Comparison of ENCODE assay signal across 7 mouse cellular contexts in genomic region chr14:55591331-55591891, GRCm38 (mm10). TPM values are rescaled to one million over a fixed set of nuclear protein-coding genes. Genes with fewer than 3 reads are reported as not detected.
DNase-seq lines count a peak whose midpoint lies in the region; ATAC-seq and TF ChIP-seq lines count a peak whose summit lies in the region.

Rnf31 (plus strand) TSS chr14:55591708.

- H3K9me3 ChIP-seq in intestine, embryonic 15.5 days: no peaks in the 10 kb centered on the region
- no peaks in the 10 kb centered on the region for H3K9me3 ChIP-seq in midbrain, embryonic 10.5 days (replicated peaks)

- WGBS in intestine, embryonic 15.5 days: under 1% methylated on average over 33 of the region's 33 CpGs
- WGBS in midbrain, embryonic 10.5 days: under 1% methylated on average over 33 of the region's 33 CpGs
- under 1% methylated on average over 33 of the region's 33 CpGs for WGBS in small intestine, adult 2 months

- peak; percentile 92 for ATAC-seq in intestine, embryonic 15.5 days

- peak; percentile 85 for TF ChIP-seq POLR2A in small intestine, adult 2 months (IDR thresholded peaks at IDR 0.05; ENCODE audit: low read depth, low read length)

- TF ChIP-seq CTCF in small intestine, adult 2 months (IDR thresholded peaks at IDR 0.05; ENCODE audit: extremely low read depth, insufficient read length, insufficient replicate concordance, low read depth, low read length): no peak

- H3K4me1 ChIP-seq in intestine, embryonic 15.5 days (replicated peaks): peaks cover 20% of the 10 kb centered on the region
- H3K4me1 ChIP-seq in midbrain, embryonic 10.5 days: peaks cover 40% of the 10 kb centered on the region
- peaks cover 7% of the 10 kb centered on the region for H3K4me1 ChIP-seq in small intestine, adult 2 months (ENCODE audit: control insufficient read depth, insufficient read depth, insufficient read length, low read length)

- no peaks in the 10 kb centered on the region for H3K27me3 ChIP-seq in intestine, embryonic 15.5 days (replicated peaks)
- no peaks in the 10 kb centered on the region for H3K27me3 ChIP-seq in midbrain, embryonic 10.5 days (ENCODE audit: low read depth, poor library complexity, severe bottlenecking)
- no peaks in the 10 kb centered on the region for H3K27me3 ChIP-seq in small intestine, adult 2 months (ENCODE audit: control insufficient read depth, insufficient read depth, low read length)

- intact Hi-C loops in gastrocnemius, postnatal 36 days (cut with DNase I): loop anchor here (5.0 kb wide), 1 partner anchor 41 kb away; no protein-coding TSS in a partner anchor
- intact Hi-C loops in left cerebral cortex, postnatal 25 days (cut with DNase I): loop anchor here (5.0 kb wide), 1 partner anchor 46 kb away; the partner anchor contains the start of genes Gm49378 and Ipo4

- peak within 1 kb of the TSS; percentile 85 for H3K4me2 ChIP-seq in intestine, embryonic 15.5 days (replicated peaks)

- H3K36me3 ChIP-seq in intestine, embryonic 15.5 days: peaks cover 18% of the 10 kb centered on the region
- H3K36me3 ChIP-seq in midbrain, embryonic 10.5 days: peaks cover 56% of the 10 kb centered on the region
- H3K36me3 ChIP-seq in small intestine, adult 2 months (ENCODE audit: control insufficient read depth, insufficient read depth, low read length): peaks cover 40% of the 10 kb centered on the region

- peak; percentile 97 for DNase-seq in adrenal gland, adult 8-10 months
- DNase-seq in embryo, embryonic 11.5 days (ENCODE audit: low read depth, low spot score): peak; percentile 81
- DNase-seq in gastrocnemius, postnatal 36 days: peak; percentile 91 to 93
- DNase-seq in left cerebral cortex, postnatal 25 days (ENCODE audit: low spot score in 2 of 2): peak; percentile 93 to 98
- DNase-seq in midbrain, embryonic 10.5 days (ENCODE audit: low spot score): peak; percentile 91

- H3K4me3 ChIP-seq in intestine, embryonic 15.5 days (replicated peaks): peak within 1 kb of the TSS; percentile 90
- H3K4me3 ChIP-seq in midbrain, embryonic 10.5 days: peak within 1 kb of the TSS; percentile 95
- peak within 1 kb of the TSS; percentile 86 for H3K4me3 ChIP-seq in small intestine, adult 2 months (ENCODE audit: low read depth, low read length)

- H3K9ac ChIP-seq in intestine, embryonic 15.5 days: peak within 1 kb of the TSS; percentile 91

- peak within 1 kb of the TSS; percentile 98 for H3K27ac ChIP-seq in intestine, embryonic 15.5 days
- H3K27ac ChIP-seq in midbrain, embryonic 10.5 days (replicated peaks): peak within 1 kb of the TSS; percentile 93
- peak within 1 kb of the TSS; percentile 99 for H3K27ac ChIP-seq in small intestine, adult 2 months (ENCODE audit: insufficient read depth, low read depth, low read length)

RNA-seq across cellular contexts. Expression of gene Rnf31, which starts in this region (rescaled TPM):
- 10 to 100 TPM; 33.3 to 52.1 (median 39.2) TPM for total RNA-seq in adrenal gland, adult 8-10 months (2022)
- total RNA-seq in gastrocnemius, postnatal 36 days (2021): 10 to 100 TPM; 18.8 to 19.6 TPM
- 15.7 and 16.3 TPM in 2 replicates for polyA plus RNA-seq in intestine, embryonic 15.5 days (2015; fragmentation: Nextera tagmentation; extraction: Ambion mirVana)
- 10 to 100 TPM; 27.6 to 31.7 TPM for total RNA-seq in left cerebral cortex, postnatal 25 days (2021)
- 15.4 and 21.0 TPM in 2 replicates for polyA plus RNA-seq in midbrain, embryonic 10.5 days (2016; fragmentation: Nextera tagmentation; extraction: Ambion mirVana)
- 28.8 and 65.8 TPM in 2 replicates for polyA plus RNA-seq in small intestine, adult 2 months (2012; rRNA removed)

Comparison
In these comparisons a context has a peak if more than half of its experiments do, and no peak if none do; other contexts are left out.
1. Peak in every context shown above with its lines: DNase-seq, ATAC-seq, H3K4me3 ChIP-seq and H3K27ac ChIP-seq.